Mouse (Mus musculus) 416B (cell line): ENCODE measurements around the gene Rpp25.

Source experiments
- DNase-seq: peaks from one replicate; pipeline ENCODE4 v3.0.0; 2011; ENCODE audit warnings: low read depth

The Rpp25 gene

DNA sequence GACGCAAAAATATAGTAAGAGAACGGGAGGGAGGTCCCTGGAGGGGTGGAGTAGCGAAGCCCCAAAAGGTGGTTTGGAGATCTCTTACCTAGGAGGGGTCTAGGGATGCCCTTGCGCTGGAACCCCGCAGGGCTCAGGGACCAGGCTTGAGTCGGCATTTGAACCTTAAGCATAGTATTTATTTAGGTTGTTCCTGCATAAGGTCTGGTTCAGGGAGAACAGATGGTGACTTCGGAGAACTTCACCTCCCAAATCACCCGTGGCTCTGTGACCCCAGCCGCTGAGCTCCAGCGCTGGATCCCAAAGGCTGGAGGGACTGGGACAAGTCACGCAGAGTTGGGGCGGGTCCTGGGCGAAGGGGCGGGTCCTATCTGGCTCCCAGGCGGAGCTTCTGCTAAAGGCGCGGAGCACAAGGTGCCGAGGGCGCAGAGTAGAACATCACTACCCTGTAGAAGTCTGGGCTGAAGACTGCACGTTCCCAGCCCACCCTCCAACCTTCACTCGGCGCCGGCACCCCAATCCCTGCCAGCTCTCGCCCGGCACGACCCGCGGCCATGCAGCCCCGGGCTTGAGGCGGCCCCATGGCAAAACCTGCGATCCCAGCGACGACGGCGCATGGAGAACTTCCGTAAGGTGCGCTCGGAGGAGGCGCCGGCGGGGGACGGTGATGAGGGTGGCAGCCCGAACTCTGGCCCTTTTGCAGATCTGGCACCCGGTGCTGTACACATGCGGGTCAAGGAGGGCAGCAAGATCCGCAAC is at the start of gene Rpp25:
Gene Rpp25, plus strand, starts transcription at position 405 of the 759 bp plus-strand sequence.
- DNase-seq = no peak

DNA sequence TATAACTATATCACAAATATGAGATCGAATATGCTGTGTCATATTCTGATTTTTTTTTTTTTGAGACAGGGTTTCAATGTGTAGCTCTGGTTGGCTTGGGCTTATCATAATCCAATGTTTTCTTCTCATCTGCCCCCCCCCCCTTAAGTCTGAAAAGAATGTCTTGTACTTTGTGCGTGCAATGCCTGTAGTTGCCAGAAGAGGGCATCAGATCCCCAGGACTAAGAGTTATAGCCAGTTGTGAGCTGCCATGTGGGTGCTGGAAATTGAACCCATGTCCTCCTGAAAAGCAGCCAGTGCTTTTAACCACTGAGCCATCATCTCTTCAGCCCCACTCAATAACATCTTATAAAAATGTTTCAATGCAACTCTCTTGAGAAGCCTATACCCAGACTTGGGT is 44.1 kb upstream of the Rpp25 start:
- DNase-seq = peak; percentile 34

- DNase-seq = no peak
Measured at GRCm38 (mm10) chr9:57462866-57463265, 41.0 kb upstream of the Rpp25 start.

- peak; percentile 13 for DNase-seq
Measured at GRCm38 (mm10) chr9:57466101-57466500, 37.7 kb upstream of the Rpp25 start.

- no peak for DNase-seq
Measured at GRCm38 (mm10) chr9:57467271-57467771, 36.5 kb upstream of the Rpp25 start.

- DNase-seq = no peak
Measured at GRCm38 (mm10) chr9:57467896-57468549, 35.8 kb upstream of the Rpp25 start, which contains the start of gene Scamp5. Gene Scamp5, minus strand, starts transcription at chr9:57468060.

GRCm38 (mm10) chr9:57468914-57469313 is 34.9 kb upstream of the Rpp25 start:
- no peak for DNase-seq

- DNase-seq = peak; percentile 89
Measured at GRCm38 (mm10) chr9:57485774-57486173, 18.1 kb upstream of the Rpp25 start.

DNA sequence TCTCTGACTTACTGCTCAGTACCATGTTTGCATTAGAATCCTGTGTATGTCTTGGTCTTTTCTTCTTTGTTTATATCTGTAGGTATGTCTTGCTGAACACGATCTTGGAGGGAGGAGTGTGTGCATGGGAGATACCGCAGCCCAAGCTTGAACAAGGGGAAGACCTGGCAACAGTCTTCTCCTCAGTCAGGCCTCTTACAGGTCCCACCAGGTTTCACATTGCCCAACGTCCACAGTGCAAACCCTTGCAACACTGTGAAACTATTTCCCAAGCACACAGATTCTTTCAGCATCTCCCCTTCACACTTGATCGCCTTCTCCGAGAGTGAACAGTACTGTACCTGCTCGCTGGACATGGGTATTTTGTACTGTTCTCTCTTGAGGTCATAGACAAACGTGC is 16.0 kb upstream of the Rpp25 start:
- no peak for DNase-seq

DNA sequence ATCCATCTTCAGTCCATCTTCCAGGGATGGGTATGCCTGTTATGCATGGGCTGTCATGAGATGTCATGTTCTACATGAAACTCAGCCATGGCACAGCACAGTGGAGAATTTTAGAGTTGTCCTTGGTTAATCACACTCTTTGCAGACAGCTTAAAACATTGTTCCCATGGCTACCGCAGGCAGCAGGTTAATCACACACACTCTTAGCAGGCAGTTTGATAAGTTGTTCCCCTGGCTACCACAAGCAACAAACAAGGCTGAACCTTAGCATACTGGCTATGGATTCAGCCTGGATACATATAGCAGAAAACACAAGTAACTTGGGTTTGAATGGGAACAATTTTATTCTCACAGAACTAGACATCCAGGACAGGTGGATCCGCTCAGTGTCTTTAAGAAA is 10.3 kb upstream of the Rpp25 start:
- DNase-seq = no peak

- DNase-seq = no peak
Measured at GRCm38 (mm10) chr9:57494970-57495369, 8.9 kb upstream of the Rpp25 start.

DNA sequence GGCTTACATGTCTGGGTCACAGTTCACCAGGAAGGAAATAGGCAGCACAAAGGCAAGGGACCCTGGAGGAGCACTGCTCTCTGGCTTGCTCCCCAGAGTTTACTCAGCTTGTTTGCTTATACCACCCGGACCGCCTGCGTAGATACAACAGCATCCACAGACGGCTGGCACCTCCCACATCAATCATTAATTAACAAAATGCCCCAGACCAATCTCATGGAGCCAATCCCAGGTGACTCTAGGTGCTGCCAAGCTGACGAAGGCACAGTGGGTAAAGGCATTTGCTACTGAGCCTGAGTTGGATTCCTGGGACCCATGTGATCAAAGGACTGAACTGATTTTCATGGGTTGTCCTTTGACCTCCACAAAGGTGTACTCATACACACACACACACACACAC is 6.6 kb upstream of the Rpp25 start:
- DNase-seq = no peak

DNA sequence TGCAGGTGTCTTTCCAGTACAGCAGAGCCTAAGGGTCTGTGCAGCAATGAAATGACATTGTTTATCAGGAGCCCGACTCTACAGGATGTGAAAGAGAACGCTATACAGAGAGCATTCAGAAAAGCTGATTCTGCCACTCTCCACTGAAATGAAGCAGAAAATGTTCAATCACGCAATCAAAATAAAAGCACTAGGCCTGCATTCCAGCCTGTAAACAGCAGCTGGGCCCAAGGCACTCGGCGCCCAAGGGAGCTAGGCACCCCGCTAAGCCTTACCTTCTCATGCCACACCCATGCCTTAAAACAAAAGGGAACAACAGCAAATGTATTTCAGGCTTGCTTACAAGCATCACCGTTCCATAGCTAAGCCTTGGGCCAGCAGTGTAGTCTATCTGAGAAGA is 5.3 kb upstream of the Rpp25 start:
- DNase-seq = no peak

- no peak for DNase-seq
Measured at GRCm38 (mm10) chr9:57501452-57501851, 2.4 kb upstream of the Rpp25 start.

- DNase-seq = no peak
Measured at GRCm38 (mm10) chr9:57501861-57502260, 2.0 kb upstream of the Rpp25 start.

GRCm38 (mm10) chr9:57502911-57503621 is 760 bp upstream of the Rpp25 start:
- DNase-seq = no peak

GRCm38 (mm10) chr9:57504381-57504700 is 515 bp downstream of the Rpp25 start:
- no peak for DNase-seq

DNA sequence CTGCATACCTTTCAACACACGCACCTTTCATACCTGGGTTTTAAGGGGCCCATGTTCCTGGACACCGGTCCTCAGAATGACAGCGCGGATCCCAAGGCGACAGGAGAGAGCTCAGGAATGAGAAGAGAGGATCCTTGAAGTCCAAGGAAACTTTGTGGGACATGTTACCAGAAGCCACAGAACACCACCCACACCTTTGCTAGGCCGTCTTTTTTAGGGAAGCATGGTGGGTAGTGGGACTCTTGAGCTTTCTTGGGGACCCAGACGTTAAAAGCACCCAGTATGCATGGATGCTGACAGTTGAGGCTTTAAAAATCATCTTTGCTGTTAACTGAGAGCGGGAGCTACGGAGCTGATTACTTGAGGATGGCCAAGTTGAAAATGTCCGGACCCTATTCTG is 1.1 kb downstream of the Rpp25 start:
- no peak for DNase-seq

- peak; percentile 99 for DNase-seq
Measured at GRCm38 (mm10) chr9:57505700-57506099, 1.9 kb downstream of the Rpp25 start.

GRCm38 (mm10) chr9:57510577-57510976 is 6.8 kb downstream of the Rpp25 start:
- DNase-seq = no peak

DNA sequence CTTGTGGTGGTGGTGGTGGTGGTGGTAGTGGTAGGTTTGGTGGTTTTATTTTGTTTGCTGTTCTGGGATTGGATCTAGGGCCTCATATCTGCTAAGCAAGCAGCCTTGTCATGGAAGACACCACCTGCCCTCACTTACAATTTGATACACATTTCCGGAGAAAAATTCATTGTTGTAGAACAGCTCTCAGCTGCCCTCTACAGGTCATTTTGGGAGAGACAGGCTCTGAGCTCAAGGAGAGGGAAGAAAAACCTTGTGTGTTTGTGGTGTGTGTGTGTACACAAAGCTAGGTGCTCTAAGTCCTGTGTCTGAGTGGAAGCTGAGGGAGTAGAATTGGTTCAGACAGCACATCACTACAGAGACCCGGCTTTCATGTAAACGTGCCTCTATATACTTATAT is 13.3 kb downstream of the Rpp25 start:
- DNase-seq = peak; percentile 81

DNA sequence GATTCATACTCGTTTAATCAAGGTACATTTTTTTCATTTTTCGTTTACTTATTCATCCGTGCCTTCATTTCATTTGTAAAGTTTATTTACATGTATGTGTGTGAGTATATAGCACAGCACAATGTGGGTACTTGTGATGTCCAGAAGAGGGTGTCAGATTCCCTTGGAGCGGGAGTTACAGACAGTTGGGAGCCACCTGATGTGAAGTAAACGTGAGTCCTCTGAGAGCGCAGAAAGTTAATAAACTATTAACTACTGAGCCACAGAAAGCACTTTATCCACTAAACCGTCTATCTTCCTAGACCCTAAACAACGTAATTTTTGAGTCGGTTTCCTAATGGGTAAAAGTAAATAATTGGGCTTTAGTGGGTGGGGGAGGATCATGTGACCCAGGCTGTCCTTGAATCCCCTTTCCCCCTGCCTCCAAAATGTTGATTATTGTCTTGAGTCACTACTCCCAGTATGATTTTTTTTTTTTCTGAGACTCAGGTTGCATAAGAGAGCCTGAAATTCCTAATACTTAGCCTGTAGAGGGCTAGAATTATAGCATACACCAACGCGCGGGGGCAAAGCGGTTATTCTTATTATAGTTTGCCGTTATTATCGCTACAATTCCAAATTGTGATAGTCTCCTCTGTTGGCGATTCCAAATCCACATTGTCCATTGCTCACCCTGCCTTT is 16.7 kb downstream of the Rpp25 start:
- peak; percentile 70 for DNase-seq
